Mouse (Mus musculus): Measurements from ENCODE around the gene Gm11011. TPM values are rescaled to one million over a fixed set of nuclear protein-coding genes. Genes with fewer than 3 reads are reported as not detected.
A peak's percentile ranks its signal among the peaks of the same experiment; 100 is the strongest.

Gene Gm11011
- polyA plus RNA-seq, 1 experiment from 2014 or later, result not detected

DNA sequence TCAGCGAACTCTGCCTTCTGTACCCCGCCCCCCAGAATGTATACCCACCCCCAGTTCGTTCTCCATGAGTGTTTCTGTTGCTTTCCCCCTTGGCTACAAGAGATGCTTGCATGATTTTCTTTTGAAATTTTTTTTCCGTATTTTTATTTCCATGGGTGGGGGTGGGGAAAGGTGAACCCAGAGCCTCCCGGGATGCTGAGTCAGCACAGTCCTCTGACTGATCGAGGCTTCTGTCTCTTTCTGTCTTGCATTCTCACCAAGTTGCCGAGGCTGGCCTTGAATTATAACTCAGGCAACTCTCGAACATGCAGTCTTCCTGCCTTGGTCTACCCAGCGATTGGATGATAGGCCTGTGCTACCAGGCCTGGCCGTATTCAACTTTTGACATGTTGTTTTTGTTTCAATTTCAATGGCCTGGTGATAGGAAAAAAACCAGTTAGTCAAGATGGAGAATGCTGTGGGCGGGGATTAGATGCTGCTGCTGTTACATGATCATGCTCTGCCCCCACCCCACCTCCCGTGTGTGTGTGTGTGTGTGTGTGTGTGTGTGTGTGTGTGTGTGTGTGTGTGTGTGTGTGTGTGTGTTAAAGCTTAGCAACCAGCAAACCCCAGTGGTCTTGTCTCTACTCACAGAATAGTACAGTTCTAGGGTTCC lies 1.8 kb downstream of the Gm11011 start:
- H3K4me3 ChIP-seq (replicated peaks), result no peak overlapping the region
- 0 out of 2 replicates have a peak, but pooled peaks cover 2% of the 10 kb centered on the region for H3K4me1 ChIP-seq
- no peak overlapping the region for H3K9ac ChIP-seq
- H3K4me2 ChIP-seq, result no peak overlapping the region
- 64% methylated on average over 12 of the region's 12 CpGs for WGBS
- H3K9me3 ChIP-seq, result no peaks in the 10 kb centered on the region
- H3K27ac ChIP-seq, result peak overlapping the region; percentile 16; the same call in 1 of the 2 replicates
- no peaks in the 10 kb centered on the region for H3K27me3 ChIP-seq (replicated peaks)
- peak; percentile 29; the same call in 1 of the 2 replicates for ATAC-seq (ENCODE audit: insufficient read depth, low FRiP score, low read depth)
- no peaks in the 10 kb centered on the region for H3K36me3 ChIP-seq

DNA sequence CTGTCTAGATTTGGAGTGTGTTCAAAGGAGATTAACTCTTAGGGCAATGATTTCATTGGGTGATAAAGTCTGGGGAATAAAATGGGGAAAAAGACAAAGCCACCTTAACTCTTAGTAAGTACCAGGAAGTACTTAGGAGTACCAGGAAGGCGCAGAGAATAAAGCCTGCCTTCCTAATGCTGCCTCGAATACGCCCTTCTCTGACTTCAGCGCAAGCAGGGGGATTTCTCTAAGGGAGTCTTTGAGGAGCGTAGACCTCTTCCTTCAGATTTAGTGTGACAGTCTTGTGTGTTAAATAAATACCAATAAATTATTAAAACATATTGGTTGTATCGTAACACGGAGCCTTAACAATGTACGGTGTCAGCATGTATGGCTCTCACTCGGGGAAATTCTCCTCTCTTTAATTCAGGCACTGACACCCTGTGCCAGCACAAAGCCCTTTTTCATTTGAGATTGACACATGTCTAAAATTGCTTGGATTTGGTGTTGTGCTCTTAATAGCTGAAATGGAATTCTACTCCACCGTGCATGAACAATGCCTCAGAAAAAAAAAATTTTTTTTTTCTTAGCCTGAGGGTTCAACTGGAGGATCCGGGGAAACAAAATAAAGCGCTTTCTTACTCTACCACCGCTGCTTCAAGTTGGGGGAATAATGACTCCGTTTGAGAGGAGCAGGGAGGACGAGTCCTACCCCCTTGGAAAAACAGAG lies 2.6 kb downstream of the Gm11011 start:
- no peak overlapping the region for H3K4me2 ChIP-seq
- WGBS, result 71% methylated on average over 15 of the region's 15 CpGs
- no peak overlapping the region for H3K9ac ChIP-seq
- H3K27me3 ChIP-seq (replicated peaks), result no peaks in the 10 kb centered on the region
- no peaks in the 10 kb centered on the region for H3K9me3 ChIP-seq
- ATAC-seq (ENCODE audit: insufficient read depth, low FRiP score, low read depth), result no peak
- H3K4me3 ChIP-seq (replicated peaks), result no peak overlapping the region
- no peaks in the 10 kb centered on the region for H3K36me3 ChIP-seq
- 0 out of 2 replicates have a peak, but pooled peaks cover 2% of the 10 kb centered on the region for H3K4me1 ChIP-seq
- H3K27ac ChIP-seq, result no peak overlapping the region

GRCm38 (mm10) chr2:169583476-169583875 lies 4.1 kb downstream of the Gm11011 start:
- Histone ChIP-seq H3K9ac (no peak overlapping the region), H3K9me3 (no peaks in the 10 kb centered on the region), H3K36me3 (no peaks in the 10 kb centered on the region), H3K27me3 (replicated peaks) (no peaks in the 10 kb centered on the region), H3K4me1 (0 out of 2 replicates have a peak, but pooled peaks cover 2% of the 10 kb centered on the region), H3K4me3 (replicated peaks) (no peak overlapping the region), H3K27ac (no peak overlapping the region), H3K4me2 (no peak overlapping the region)
- WGBS, result 73% methylated on average over 3 of the region's 3 CpGs
- ATAC-seq (ENCODE audit: insufficient read depth, low FRiP score, low read depth), result no peak

- no peaks in the 10 kb centered on the region for H3K9me3 ChIP-seq
- no peak overlapping the region for H3K27ac ChIP-seq
Measured at GRCm38 (mm10) chr2:169577508-169578196, 9.9 kb downstream of the Gm11011 start.

DNA sequence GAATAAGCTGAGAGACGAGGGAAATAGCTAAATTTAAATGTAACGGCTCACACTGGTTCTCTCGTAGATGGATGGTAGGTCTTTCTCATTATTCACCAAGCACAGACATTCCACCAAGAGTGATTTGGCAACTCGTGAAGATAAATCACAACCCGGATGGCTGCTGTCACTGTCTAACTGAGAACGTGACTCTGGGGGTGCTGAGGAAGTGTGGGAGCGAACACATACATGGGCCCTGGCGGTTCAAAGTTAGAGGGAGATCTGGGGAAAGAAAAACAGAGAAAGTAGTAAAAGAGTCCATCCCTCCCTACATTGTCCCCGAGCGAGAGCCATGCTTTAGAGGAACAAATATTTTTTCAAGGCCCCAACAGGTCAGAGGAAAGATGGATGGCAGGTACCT lies 17.5 kb downstream of the Gm11011 start:
- Histone ChIP-seq H3K4me1 (no peaks in the 10 kb centered on the region), H3K4me3 (replicated peaks) (no peak overlapping the region), H3K36me3 (no peaks in the 10 kb centered on the region), H3K27me3 (replicated peaks) (no peaks in the 10 kb centered on the region), H3K27ac (no peak overlapping the region), H3K9ac (no peak overlapping the region), H3K9me3 (no peaks in the 10 kb centered on the region), H3K4me2 (no peak overlapping the region)
- 63% methylated on average over 10 of the region's 10 CpGs for WGBS
- no peak for ATAC-seq (ENCODE audit: insufficient read depth, low FRiP score, low read depth)

More at GRCm38 (mm10) chr2:169577508-169578196, 9.9 kb downstream of the Gm11011 start:
- Histone ChIP-seq H3K9ac (no peak overlapping the region), H3K4me3 (replicated peaks) (no peak overlapping the region), H3K27me3 (replicated peaks) (no peaks in the 10 kb centered on the region), H3K4me2 (no peak overlapping the region), H3K36me3 (no peaks in the 10 kb centered on the region), H3K4me1 (no peaks in the 10 kb centered on the region)
- ATAC-seq (ENCODE audit: insufficient read depth, low FRiP score, low read depth), result no peak
- 78% methylated on average over 7 of the region's 7 CpGs for WGBS

DNA sequence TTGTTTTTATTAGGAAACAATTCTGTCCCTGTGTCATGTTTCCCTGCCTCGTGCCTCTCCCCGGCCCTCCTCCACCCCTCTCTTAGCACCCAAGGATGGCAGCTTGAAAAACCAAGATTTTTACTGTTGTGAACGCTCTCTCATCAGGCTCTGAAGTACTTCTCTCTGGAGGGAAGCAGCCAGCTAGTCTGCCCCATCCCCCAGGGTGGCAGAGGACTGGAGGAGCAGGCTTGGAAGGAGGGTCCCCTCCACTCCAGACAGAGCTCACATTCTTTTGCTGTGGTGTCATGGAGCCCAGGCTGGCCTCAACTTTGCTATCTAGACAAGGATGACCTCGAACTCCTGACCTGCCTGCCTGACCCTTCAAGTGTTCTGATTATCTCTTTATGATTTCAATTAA lies 21.4 kb downstream of the Gm11011 start:
- no peak overlapping the region for H3K27ac ChIP-seq
- no peaks in the 10 kb centered on the region for H3K9me3 ChIP-seq
- ATAC-seq (ENCODE audit: insufficient read depth, low FRiP score, low read depth), result no peak
- H3K9ac ChIP-seq, result no peak overlapping the region
- H3K27me3 ChIP-seq (replicated peaks), result no peaks in the 10 kb centered on the region
- H3K36me3 ChIP-seq, result no peaks in the 10 kb centered on the region
- no peaks in the 10 kb centered on the region for H3K4me1 ChIP-seq
- 57% methylated on average over 4 of the region's 4 CpGs for WGBS
- H3K4me2 ChIP-seq, result no peak overlapping the region
- H3K4me3 ChIP-seq (replicated peaks), result no peak overlapping the region

DNA sequence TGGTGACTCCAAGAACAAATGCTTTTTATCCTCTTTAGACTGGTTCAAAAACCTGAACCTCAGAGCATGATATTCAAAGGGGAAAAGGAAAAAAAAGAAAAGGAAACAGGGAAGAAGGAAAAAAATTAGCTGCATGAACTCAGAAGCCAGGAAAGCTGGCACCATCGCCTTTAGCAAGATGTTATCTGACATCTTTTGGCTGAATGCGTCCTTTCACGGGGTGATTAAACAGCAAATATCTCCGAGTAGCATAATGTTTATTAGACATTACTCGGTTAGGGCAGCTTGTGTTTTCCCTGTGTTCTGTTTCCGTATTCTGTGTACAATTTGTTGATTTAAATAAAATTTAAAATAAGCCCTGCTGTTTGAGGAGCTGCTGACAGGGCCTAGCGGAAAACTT lies 21.8 kb downstream of the Gm11011 start:
- H3K36me3 ChIP-seq, result no peaks in the 10 kb centered on the region
- H3K4me2 ChIP-seq, result no peak overlapping the region
- no peak overlapping the region for H3K4me3 ChIP-seq (replicated peaks)
- 53% methylated on average over 7 of the region's 7 CpGs for WGBS
- H3K9ac ChIP-seq, result no peak overlapping the region
- no peak for ATAC-seq (ENCODE audit: insufficient read depth, low FRiP score, low read depth)
- no peaks in the 10 kb centered on the region for H3K4me1 ChIP-seq
- H3K27ac ChIP-seq, result no peak overlapping the region
- no peaks in the 10 kb centered on the region for H3K9me3 ChIP-seq
- no peaks in the 10 kb centered on the region for H3K27me3 ChIP-seq (replicated peaks)

- no peak overlapping the region for H3K4me3 ChIP-seq (replicated peaks)
- H3K9ac ChIP-seq, result no peak overlapping the region
- H3K27ac ChIP-seq, result no peak overlapping the region
- H3K9me3 ChIP-seq, result no peaks in the 10 kb centered on the region
- no peaks in the 10 kb centered on the region for H3K36me3 ChIP-seq
- H3K4me1 ChIP-seq, result 0 out of 2 replicates have a peak, but pooled peaks cover 2% of the 10 kb centered on the region
- H3K4me2 ChIP-seq, result no peak overlapping the region
- no peak for ATAC-seq (ENCODE audit: insufficient read depth, low FRiP score, low read depth)
- WGBS, result 87% methylated on average over 7 of the region's 7 CpGs
- no peaks in the 10 kb centered on the region for H3K27me3 ChIP-seq (replicated peaks)
Measured at GRCm38 (mm10) chr2:169545674-169546073, 41.9 kb downstream of the Gm11011 start.

GRCm38 (mm10) chr2:169538906-169539305 lies 48.6 kb downstream of the Gm11011 start:
- no peaks in the 10 kb centered on the region for H3K9me3 ChIP-seq
- H3K36me3 ChIP-seq, result no peaks in the 10 kb centered on the region
- WGBS, result 67% methylated on average over 4 of the region's 4 CpGs
- H3K4me2 ChIP-seq, result no peak overlapping the region
- no peaks in the 10 kb centered on the region for H3K27me3 ChIP-seq (replicated peaks)
- no peak overlapping the region for H3K27ac ChIP-seq
- H3K9ac ChIP-seq, result no peak overlapping the region
- ATAC-seq (ENCODE audit: insufficient read depth, low FRiP score, low read depth), result no peak
- H3K4me3 ChIP-seq (replicated peaks), result no peak overlapping the region
- no peaks in the 10 kb centered on the region for H3K4me1 ChIP-seq

Other genes with a start within 250 kb of the Gm11011 start
- 15.9 and 16.5 TPM in 2 replicates for gene Tshz2, start 45.3 kb upstream of the Gm11011 start, polyA plus RNA-seq (2015; fragmentation: Nextera tagmentation; extraction: Ambion mirVana)

Measured in stomach, embryonic 15.5 days (tissue).